7 mouse cellular contexts compared by ENCODE assay signal in genomic region chr7:138398182-138398793, GRCm38 (mm10). TPM values are rescaled to one million over a fixed set of nuclear protein-coding genes. Genes with fewer than 3 reads are reported as not detected.
A peak's percentile ranks its signal among the peaks of the same experiment; 100 is the strongest.
DNase-seq lines count a peak whose midpoint lies in the region; ATAC-seq and TF ChIP-seq lines count a peak whose summit lies in the region.

No protein-coding gene starts in this region.

- no peaks in the 10 kb centered on the region for H3K4me1 ChIP-seq in bone marrow macrophage, adult 2 months (ENCODE audit: control insufficient read depth, insufficient read depth, low read length)
- peaks cover 7% of the 10 kb centered on the region; the same call in 1 of the 2 replicates for H3K4me1 ChIP-seq in midbrain, embryonic 14.5 days (ENCODE audit: control insufficient read depth, insufficient read depth, low read length)

- TF ChIP-seq CTCF in bone marrow macrophage, adult 2 months (IDR thresholded peaks at IDR 0.05; ENCODE audit: low read depth, low read length), result 0 out of 2 replicates have a peak, but pooled peaks have one; percentile 17

- H3K9me3 ChIP-seq in midbrain, embryonic 14.5 days (ENCODE audit: control insufficient read depth, low read length), result no peaks in the 10 kb centered on the region

- H3K9ac ChIP-seq in midbrain, embryonic 14.5 days (replicated peaks; ENCODE audit: low read length), result peak overlapping the region; percentile 71

- peak; percentile 90 to 91 for DNase-seq in cerebellum, postnatal 4 days (ENCODE audit: low spot score in 2 of 2)
- peak; percentile 36 to 66 for DNase-seq in gastrocnemius, postnatal 4 days (ENCODE audit: low spot score in 2 of 2)
- peak; percentile 13 for DNase-seq in kidney, adult 11 months
- DNase-seq in left cerebral cortex, postnatal 14 days (ENCODE audit: low spot score in 2 of 2), result peak; percentile 72 to 80
- peak; percentile 94 for DNase-seq in midbrain, embryonic 14.5 days
- peak; percentile 70 for DNase-seq in telencephalon, adult 2 months (ENCODE audit: low read depth, low spot score)

- under 1% methylated on average over 21 of the region's 21 CpGs for WGBS in midbrain, embryonic 14.5 days

- peak; percentile 84; the same call in 1 of the 2 replicates for ATAC-seq in midbrain, embryonic 14.5 days (ENCODE audit: low FRiP score, low TSS enrichment)

- H3K4me2 ChIP-seq in midbrain, embryonic 14.5 days (ENCODE audit: low read length), result peak overlapping the region; percentile 98

- TF ChIP-seq POLR2A in bone marrow macrophage, adult 2 months (IDR thresholded peaks at IDR 0.05; ENCODE audit: borderline replicate concordance, low read depth, low read length), result no peak

- no peak overlapping the region for H3K27ac ChIP-seq in bone marrow macrophage, adult 2 months (ENCODE audit: insufficient read depth, low read depth, low read length)
- H3K27ac ChIP-seq in midbrain, embryonic 14.5 days (replicated peaks; ENCODE audit: low read depth, low read length), result peak overlapping the region; percentile 74; the same call in 1 of the 2 replicates

- H3K4me3 ChIP-seq in bone marrow macrophage, adult 2 months (ENCODE audit: insufficient read depth, low read length), result no peak overlapping the region
- peak overlapping the region; percentile 56 for H3K4me3 ChIP-seq in midbrain, embryonic 14.5 days (replicated peaks; ENCODE audit: low read depth, low read length)

- intact Hi-C loops in left cerebral cortex, postnatal 14 days (cut with DNase I), result loop anchor here (5.0 to 10.0 kb wide), 2 partner anchors 429 to 923 kb away; no protein-coding TSS in a partner anchor

- H3K36me3 ChIP-seq in midbrain, embryonic 14.5 days (ENCODE audit: control insufficient read depth, insufficient read depth, low read length), result no peaks in the 10 kb centered on the region

- H3K27me3 ChIP-seq in midbrain, embryonic 14.5 days (ENCODE audit: control insufficient read depth, insufficient read depth, low read length), result no peaks in the 10 kb centered on the region; the same call in 1 of the 2 replicates

RNA-seq across cellular contexts. Expression of gene Tcerg1l, which starts 0.8 kb away (rescaled TPM):
- not detected in 2 replicates for polyA plus RNA-seq in bone marrow macrophage, adult 2 months (2012; ENCODE audit: insufficient read depth, insufficient read length, missing spikeins)
- under 1 TPM; 0.10 to 0.25 TPM for total RNA-seq in gastrocnemius, postnatal 4 days (2021)
- total RNA-seq in left cerebral cortex, postnatal 14 days (2021), result 10 to 100 TPM; 17.2 to 18.5 TPM
- polyA plus RNA-seq in midbrain, embryonic 14.5 days (2014; fragmentation: Nextera tagmentation; extraction: Ambion mirVana), result 18.7 and 24.2 TPM in 2 replicates

Comparison
In these comparisons a context has a peak if more than half of its experiments do, and no peak if none do; other contexts are left out.
1. DNase-seq: peak in every context shown above with its lines; median percentile 94 in midbrain, embryonic 14.5 days; 90 in cerebellum, postnatal 4 days; 76 in left cerebral cortex, postnatal 14 days; 70 in telencephalon, adult 2 months; 51 in gastrocnemius, postnatal 4 days; 13 in kidney, adult 11 months.
2. RNA of gene Tcerg1l, which starts 0.8 kb away (total RNA-seq): 17.2 to 18.5 TPM in left cerebral cortex, postnatal 14 days; 0.10 to 0.25 TPM in gastrocnemius, postnatal 4 days; every median in the first group is over 10 times any median in the second.